Mouse (Mus musculus): Measurements from ENCODE around the gene Batf2. TPM values are rescaled to one million over a fixed set of nuclear protein-coding genes. Genes with fewer than 3 reads are reported as not detected.

Batf2 gene
- polyA plus RNA-seq, 1 experiment from 2014 or later: 0.15 TPM

DNA sequence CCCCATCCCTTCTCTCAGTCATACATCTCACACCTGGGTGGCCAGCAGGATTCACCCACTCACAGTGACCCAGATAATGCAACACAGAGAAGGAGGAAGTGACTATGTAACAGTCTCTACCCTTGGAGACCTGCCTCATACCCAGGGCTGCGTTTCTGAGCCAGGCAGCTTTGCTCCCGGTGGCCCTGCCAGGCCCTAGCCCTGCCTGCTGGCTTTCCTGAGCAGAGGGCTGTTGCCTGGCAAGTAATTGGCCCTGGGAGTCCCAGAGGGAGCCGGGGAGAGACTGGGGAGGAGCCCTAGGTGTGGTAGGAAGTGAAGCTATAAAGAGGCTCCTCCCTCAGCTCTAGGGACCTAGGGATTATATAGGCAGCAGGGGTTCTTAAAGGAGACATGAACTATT is 41.8 kb downstream of the Batf2 start:
- Histone ChIP-seq H3K9me3 (replicated peaks) (no peaks in the 10 kb centered on the region), H3K27me3 (replicated peaks) (peaks cover 16% of the 10 kb centered on the region; the same call in 1 of the 2 replicates), H3K4me2 (no peak overlapping the region), H3K4me3 (no peak overlapping the region), H3K27ac (no peak overlapping the region), H3K36me3 (no peaks in the 10 kb centered on the region), H3K4me1 (no peaks in the 10 kb centered on the region), H3K9ac (no peak overlapping the region)
- ATAC-seq: no peak
- 11% methylated on average over 3 of the region's 3 CpGs for WGBS (ENCODE audit: insufficient replicate concordance)

DNA sequence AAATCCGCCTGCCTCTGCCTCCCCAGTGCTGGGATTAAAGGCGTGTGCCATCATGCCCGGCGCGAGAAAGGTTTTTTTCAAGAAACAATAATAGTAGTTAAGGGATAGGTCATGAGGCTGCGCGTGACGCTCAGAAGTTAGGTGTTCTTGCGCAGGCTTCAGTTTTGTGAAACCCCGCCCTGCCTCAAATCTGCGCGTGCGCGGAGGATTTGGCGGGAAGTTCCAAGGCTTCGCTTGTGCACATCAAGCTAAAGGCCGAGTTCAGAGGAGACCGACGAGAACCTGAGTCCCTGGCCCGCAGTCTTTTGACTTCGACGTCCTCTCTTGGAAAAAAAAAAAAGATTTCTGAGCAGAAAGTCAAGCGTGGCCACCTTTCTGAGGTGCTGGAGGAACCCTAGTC is 43.3 kb downstream of the Batf2 start, which contains the start of gene Majin:
TSS of gene Majin (plus strand) at position 258 of the 400 bp plus-strand sequence.
- Histone ChIP-seq H3K4me2 (no peak within 1 kb of the TSS), H3K27me3 (replicated peaks) (peaks cover 16% of the 10 kb centered on the region; the same call in 1 of the 2 replicates), H3K36me3 (no peaks in the 10 kb centered on the region), H3K4me1 (no peaks in the 10 kb centered on the region), H3K9ac (no peak within 1 kb of the TSS), H3K9me3 (replicated peaks) (no peaks in the 10 kb centered on the region), H3K27ac (no peak within 1 kb of the TSS), H3K4me3 (no peak within 1 kb of the TSS)
- 66% methylated on average over 23 of the region's 23 CpGs for WGBS (ENCODE audit: insufficient replicate concordance)
- ATAC-seq: no peak

DNA sequence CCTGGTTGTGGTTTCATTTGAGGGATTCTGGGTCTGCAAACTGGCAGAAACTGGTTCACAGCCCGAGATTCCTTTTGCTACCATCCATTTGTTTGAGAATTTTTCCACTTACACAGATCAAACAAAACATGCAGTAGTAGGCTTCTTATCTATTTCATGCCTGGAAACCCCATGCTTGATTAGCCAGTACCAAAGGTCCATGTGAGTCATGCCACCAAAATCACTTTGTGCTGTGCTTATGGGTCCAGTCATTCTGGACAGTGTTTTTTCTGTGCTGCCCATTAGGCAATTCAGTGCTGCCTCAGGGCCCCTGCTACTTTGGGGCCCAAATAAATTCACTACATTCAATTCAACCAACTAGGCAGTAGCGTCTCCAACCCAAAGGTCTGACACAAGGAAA is 63.5 kb downstream of the Batf2 start:
- Histone ChIP-seq H3K9me3 (replicated peaks) (no peaks in the 10 kb centered on the region), H3K27me3 (replicated peaks) (0 out of 2 replicates have a peak, but pooled peaks cover 8% of the 10 kb centered on the region), H3K36me3 (no peaks in the 10 kb centered on the region), H3K4me1 (no peaks in the 10 kb centered on the region), H3K4me2 (no peak overlapping the region), H3K4me3 (no peak overlapping the region), H3K9ac (no peak overlapping the region), H3K27ac (no peak overlapping the region)
- ATAC-seq: no peak
- WGBS (ENCODE audit: insufficient replicate concordance): 52% methylated on average over 2 of the region's 2 CpGs

DNA sequence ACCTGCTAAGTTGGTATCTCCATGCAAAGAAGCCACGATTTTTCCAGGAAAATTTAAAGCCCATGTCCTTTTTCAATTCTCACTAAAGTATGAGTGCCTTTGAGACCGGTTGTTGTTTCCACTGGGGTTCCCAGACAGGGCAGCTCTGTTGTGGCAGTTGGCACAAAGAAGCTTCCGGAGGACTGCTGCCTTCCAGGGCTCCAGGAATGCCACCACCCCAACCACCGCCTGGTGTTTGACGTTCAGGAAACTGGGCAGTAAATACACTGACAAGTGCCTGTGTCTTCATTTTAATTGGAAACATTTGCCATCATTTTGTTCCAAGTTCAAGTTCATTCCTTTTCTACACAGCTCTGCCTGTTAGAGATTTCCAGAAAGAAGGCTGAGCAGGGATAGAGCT is 65.9 kb downstream of the Batf2 start:
- 59% methylated on average over 5 of the region's 5 CpGs for WGBS (ENCODE audit: insufficient replicate concordance)
- ATAC-seq: no peak
- Histone ChIP-seq H3K9me3 (replicated peaks) (no peaks in the 10 kb centered on the region), H3K4me3 (no peak overlapping the region), H3K27ac (no peak overlapping the region), H3K4me2 (no peak overlapping the region), H3K27me3 (replicated peaks) (0 out of 2 replicates have a peak, but pooled peaks cover 8% of the 10 kb centered on the region), H3K4me1 (no peaks in the 10 kb centered on the region), H3K9ac (no peak overlapping the region), H3K36me3 (no peaks in the 10 kb centered on the region)

DNA sequence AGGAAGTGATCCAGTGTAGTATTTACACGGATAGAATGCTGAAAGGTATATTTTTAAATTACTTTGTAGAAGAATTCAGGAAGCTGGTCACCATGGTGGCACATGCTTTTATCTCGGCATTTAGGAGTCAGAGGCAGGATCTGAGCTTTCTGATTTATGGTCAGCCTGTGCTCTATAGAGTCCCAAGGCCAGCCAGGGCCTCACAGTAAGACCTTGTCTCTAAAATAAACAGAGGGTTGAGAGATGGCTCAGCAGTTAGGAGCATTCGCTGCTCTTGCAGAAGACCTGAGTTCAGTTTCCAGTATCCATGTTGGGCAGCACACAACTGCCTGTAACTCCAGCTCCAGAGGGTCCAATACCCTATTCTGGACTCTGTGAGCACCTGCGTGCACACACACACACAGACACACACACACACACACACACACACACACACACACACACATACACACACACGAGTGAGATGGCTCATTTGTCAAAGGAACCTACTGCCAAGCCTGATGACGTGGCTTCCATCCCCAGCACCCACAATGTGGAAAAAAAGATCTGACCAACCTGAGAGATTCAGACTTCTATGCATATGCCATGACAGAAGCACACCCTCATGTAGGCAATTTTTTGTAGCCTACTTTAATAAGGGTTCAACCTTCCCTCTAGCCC is 75.4 kb downstream of the Batf2 start:
- no peak overlapping the region for H3K4me3 ChIP-seq
- H3K27me3 ChIP-seq (replicated peaks): 0 out of 2 replicates have a peak, but pooled peaks cover 8% of the 10 kb centered on the region
- H3K9ac ChIP-seq: no peak overlapping the region
- no peak for ATAC-seq
- no peaks in the 10 kb centered on the region for H3K9me3 ChIP-seq (replicated peaks)
- no peaks in the 10 kb centered on the region for H3K4me1 ChIP-seq
- WGBS (ENCODE audit: insufficient replicate concordance): 56% methylated on average over 6 of the region's 6 CpGs
- no peaks in the 10 kb centered on the region for H3K36me3 ChIP-seq
- no peak overlapping the region for H3K27ac ChIP-seq
- H3K4me2 ChIP-seq: no peak overlapping the region

DNA sequence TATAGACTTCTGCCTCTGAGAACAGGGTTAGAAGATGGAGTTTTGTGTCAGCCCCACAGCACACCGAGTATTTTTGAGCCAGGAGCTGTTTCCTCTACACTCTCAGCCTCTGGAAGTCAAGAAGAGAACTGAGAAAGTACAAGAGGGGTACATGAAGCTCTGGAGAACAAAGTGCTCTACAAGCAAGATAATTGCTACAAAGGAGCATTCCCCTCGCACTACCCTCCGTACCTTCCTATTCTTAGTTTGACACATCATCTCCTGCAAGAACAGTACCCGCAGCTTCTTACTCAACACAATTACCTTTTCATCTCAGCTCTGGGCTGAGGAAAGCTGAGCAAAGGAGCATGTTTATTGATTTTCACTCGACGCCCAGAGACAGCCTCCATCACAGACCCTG is 77.8 kb downstream of the Batf2 start:
- no peak for ATAC-seq
- Histone ChIP-seq H3K4me1 (no peaks in the 10 kb centered on the region), H3K9me3 (replicated peaks) (no peaks in the 10 kb centered on the region), H3K27ac (no peak overlapping the region), H3K36me3 (no peaks in the 10 kb centered on the region), H3K4me3 (no peak overlapping the region), H3K9ac (no peak overlapping the region), H3K4me2 (no peak overlapping the region), H3K27me3 (replicated peaks) (peaks cover 8% of the 10 kb centered on the region; the same call in 1 of the 2 replicates)
- 58% methylated on average over 6 of the region's 6 CpGs for WGBS (ENCODE audit: insufficient replicate concordance)

Other genes starting within 250 kb of the Batf2 start
- gene Tigd3, start 246.8 kb upstream of the Batf2 start, polyA plus RNA-seq (2016; fragmentation: Nextera tagmentation; extraction: Ambion mirVana): 3.2 and 3.5 TPM in 2 replicates
- gene Dpf2, start 228.0 kb upstream of the Batf2 start, polyA plus RNA-seq (2016; fragmentation: Nextera tagmentation; extraction: Ambion mirVana): 73.2 and 74.9 TPM in 2 replicates
- 3.4 and 3.6 TPM in 2 replicates for gene Cdc42ep2, start 216.2 kb upstream of the Batf2 start, polyA plus RNA-seq (2016; fragmentation: Nextera tagmentation; extraction: Ambion mirVana)
- gene Pola2, start 176.8 kb upstream of the Batf2 start, polyA plus RNA-seq (2016; fragmentation: Nextera tagmentation; extraction: Ambion mirVana): 79.7 and 83.2 TPM in 2 replicates
- not detected in 2 replicates for gene Slc22a20, start 154.8 kb upstream of the Batf2 start, polyA plus RNA-seq (2016; fragmentation: Nextera tagmentation; extraction: Ambion mirVana)
- gene Capn1, start 125.1 kb upstream of the Batf2 start, polyA plus RNA-seq (2016; fragmentation: Nextera tagmentation; extraction: Ambion mirVana): 37.7 and 38.5 TPM in 2 replicates
- gene Syvn1, start 94.4 kb upstream of the Batf2 start, polyA plus RNA-seq (2016; fragmentation: Nextera tagmentation; extraction: Ambion mirVana): 17.4 and 19.4 TPM in 2 replicates
- gene Mrpl49, start 83.2 kb upstream of the Batf2 start, polyA plus RNA-seq (2016; fragmentation: Nextera tagmentation; extraction: Ambion mirVana): 58.0 and 62.7 TPM in 2 replicates
- gene Fau, start 83.1 kb upstream of the Batf2 start, polyA plus RNA-seq (2016; fragmentation: Nextera tagmentation; extraction: Ambion mirVana): 699 and 700 TPM in 2 replicates
- 31.1 and 31.8 TPM in 2 replicates for gene Znhit2, start 79.8 kb upstream of the Batf2 start, polyA plus RNA-seq (2016; fragmentation: Nextera tagmentation; extraction: Ambion mirVana)
- gene Tm7sf2, start 72.6 kb upstream of the Batf2 start, polyA plus RNA-seq (2016; fragmentation: Nextera tagmentation; extraction: Ambion mirVana): 30.0 and 31.4 TPM in 2 replicates
- 35.8 and 39.9 TPM in 2 replicates for gene Vps51, start 63.8 kb upstream of the Batf2 start, polyA plus RNA-seq (2016; fragmentation: Nextera tagmentation; extraction: Ambion mirVana)
- not detected in 2 replicates for gene Tmem262, start 61.0 kb upstream of the Batf2 start, polyA plus RNA-seq (2016; fragmentation: Nextera tagmentation; extraction: Ambion mirVana)
- 0.37 and 1.4 TPM in 2 replicates for gene Gm28374, start 58.7 kb upstream of the Batf2 start, polyA plus RNA-seq (2016; fragmentation: Nextera tagmentation; extraction: Ambion mirVana)
- 26.6 and 28.5 TPM in 2 replicates for gene Zfpl1, start 56.0 kb upstream of the Batf2 start, polyA plus RNA-seq (2016; fragmentation: Nextera tagmentation; extraction: Ambion mirVana)
- 36.2 and 42.2 TPM in 2 replicates for gene Cdca5, start 56.0 kb upstream of the Batf2 start, polyA plus RNA-seq (2016; fragmentation: Nextera tagmentation; extraction: Ambion mirVana)
- gene AC131692.1, start 46.6 kb upstream of the Batf2 start, polyA plus RNA-seq (2016; fragmentation: Nextera tagmentation; extraction: Ambion mirVana): 0.20 and 0.59 TPM in 2 replicates
- gene Naaladl1, start 35.2 kb upstream of the Batf2 start, polyA plus RNA-seq (2016; fragmentation: Nextera tagmentation; extraction: Ambion mirVana): 2.6 and 2.8 TPM in 2 replicates
- 38.8 and 41.6 TPM in 2 replicates for gene Sac3d1, start 22.3 kb upstream of the Batf2 start, polyA plus RNA-seq (2016; fragmentation: Nextera tagmentation; extraction: Ambion mirVana)
- gene Snx15, start 12.7 kb upstream of the Batf2 start, polyA plus RNA-seq (2016; fragmentation: Nextera tagmentation; extraction: Ambion mirVana): 41.7 and 44.7 TPM in 2 replicates
- gene Arl2, start 565 bp downstream of the Batf2 start, polyA plus RNA-seq (2016; fragmentation: Nextera tagmentation; extraction: Ambion mirVana): 46.1 and 47.7 TPM in 2 replicates
- not detected in 2 replicates for gene Majin, start 43.4 kb downstream of the Batf2 start, polyA plus RNA-seq (2016; fragmentation: Nextera tagmentation; extraction: Ambion mirVana)
- gene Gpha2, start 85.4 kb downstream of the Batf2 start, polyA plus RNA-seq (2016; fragmentation: Nextera tagmentation; extraction: Ambion mirVana): not detected in 2 replicates
- 6.4 TPM in 2 replicates for gene Ppp2r5b, start 94.9 kb downstream of the Batf2 start, polyA plus RNA-seq (2016; fragmentation: Nextera tagmentation; extraction: Ambion mirVana)
- 7.1 and 8.2 TPM in 2 replicates for gene Atg2a, start 100.7 kb downstream of the Batf2 start, polyA plus RNA-seq (2016; fragmentation: Nextera tagmentation; extraction: Ambion mirVana)
- 85.4 and 91.9 TPM in 2 replicates for gene Ehd1, start 135.7 kb downstream of the Batf2 start, polyA plus RNA-seq (2016; fragmentation: Nextera tagmentation; extraction: Ambion mirVana)
- 0.20 TPM in 2 replicates for gene Cdc42bpg, start 165.5 kb downstream of the Batf2 start, polyA plus RNA-seq (2016; fragmentation: Nextera tagmentation; extraction: Ambion mirVana)
- gene Men1, start 194.0 kb downstream of the Batf2 start, polyA plus RNA-seq (2016; fragmentation: Nextera tagmentation; extraction: Ambion mirVana): 48.6 and 49.4 TPM in 2 replicates
- gene Map4k2, start 200.2 kb downstream of the Batf2 start, polyA plus RNA-seq (2016; fragmentation: Nextera tagmentation; extraction: Ambion mirVana): 9.2 and 9.3 TPM in 2 replicates
- gene Sf1, start 222.7 kb downstream of the Batf2 start, polyA plus RNA-seq (2016; fragmentation: Nextera tagmentation; extraction: Ambion mirVana): 115 and 119 TPM in 2 replicates
- 2.6 and 2.7 TPM in 2 replicates for gene Pygm, start 243.4 kb downstream of the Batf2 start, polyA plus RNA-seq (2016; fragmentation: Nextera tagmentation; extraction: Ambion mirVana)